Mouse (Mus musculus): ENCODE results near the gene Orm2. TPM values are rescaled to one million over a fixed set of nuclear protein-coding genes. Genes with fewer than 3 reads are reported as not detected.

The Orm2 gene
- total RNA-seq, 2 experiments from 2014 or later: not detected

DNA sequence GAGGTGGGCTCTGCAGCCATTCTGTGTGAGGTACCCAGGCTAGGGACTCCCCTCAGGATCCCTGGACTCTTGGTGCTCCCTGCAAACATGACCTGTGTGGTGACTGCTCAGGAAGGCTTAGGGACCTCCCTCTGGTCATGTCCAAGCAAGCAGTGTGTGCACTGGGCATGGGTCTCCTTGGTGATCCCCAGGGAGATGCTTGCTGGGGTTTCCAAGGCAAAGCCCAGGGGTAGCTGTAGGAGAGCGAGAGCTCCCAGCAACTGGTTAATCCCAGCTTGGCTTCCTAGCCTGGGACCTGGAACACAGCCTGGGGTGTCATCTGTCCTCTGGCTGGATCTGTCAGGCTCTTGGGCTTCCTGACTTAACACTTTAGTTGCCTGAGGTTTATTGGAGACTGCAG is 13.1 kb downstream of the Orm2 start:
- no peak for DNase-seq (ENCODE audit: extremely low spot score in 1 of 2, low spot score in 1 of 2)

DNA sequence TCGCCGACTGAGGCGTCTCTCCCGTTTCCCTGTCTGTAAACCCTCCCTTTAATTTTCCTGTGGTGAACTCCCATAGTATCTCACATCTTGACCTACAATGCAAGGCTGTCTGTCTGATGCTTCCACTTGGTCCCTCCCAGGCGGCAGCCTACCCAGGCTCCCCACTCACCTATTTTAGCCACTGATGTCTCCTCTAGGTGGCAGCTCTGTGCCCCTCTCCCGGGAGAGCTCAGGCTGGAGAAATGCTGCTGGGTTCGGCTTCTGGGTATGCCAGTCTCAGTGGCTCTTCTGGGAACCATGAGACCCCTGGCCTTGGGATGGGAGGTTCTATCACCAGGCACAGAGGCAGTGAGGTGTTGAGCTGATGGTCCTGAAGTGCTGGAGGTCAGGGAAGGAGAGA is 15.2 kb downstream of the Orm2 start:
- no peak for DNase-seq (ENCODE audit: extremely low spot score in 1 of 2, low spot score in 1 of 2)

DNA sequence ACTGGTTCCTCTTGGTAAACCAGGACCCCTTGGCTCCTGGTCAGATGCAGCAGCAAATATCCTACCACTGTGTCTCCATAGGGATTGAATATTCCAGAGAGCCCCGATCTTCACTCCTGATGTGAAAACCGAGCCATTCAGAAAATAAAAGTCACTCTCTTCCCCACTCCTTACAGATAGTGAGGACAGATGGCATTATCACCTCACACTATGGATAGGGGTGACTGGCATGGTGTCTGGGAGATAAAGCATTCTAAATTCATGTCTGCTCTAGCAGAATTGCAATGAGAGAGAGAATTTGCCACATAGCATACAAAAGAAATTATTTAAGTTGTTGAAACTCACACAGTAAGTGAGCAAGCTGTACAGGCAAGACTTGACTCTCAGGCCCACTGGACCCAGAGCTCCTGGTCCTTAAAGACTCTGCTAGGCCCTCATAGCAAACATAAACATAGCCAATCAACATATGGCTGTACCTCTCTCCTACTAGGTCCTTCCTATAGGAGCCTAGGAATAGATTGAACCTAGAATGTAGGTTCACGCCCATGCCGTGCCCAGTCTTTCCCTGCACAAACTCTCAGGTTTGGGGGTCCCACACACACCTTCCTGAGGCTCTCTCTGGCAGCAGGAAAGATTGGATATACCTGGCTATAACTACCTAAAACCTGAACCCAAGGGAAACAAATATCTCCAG is 20.6 kb downstream of the Orm2 start:
- no peak for DNase-seq (ENCODE audit: extremely low spot score in 1 of 2, low spot score in 1 of 2)

DNA sequence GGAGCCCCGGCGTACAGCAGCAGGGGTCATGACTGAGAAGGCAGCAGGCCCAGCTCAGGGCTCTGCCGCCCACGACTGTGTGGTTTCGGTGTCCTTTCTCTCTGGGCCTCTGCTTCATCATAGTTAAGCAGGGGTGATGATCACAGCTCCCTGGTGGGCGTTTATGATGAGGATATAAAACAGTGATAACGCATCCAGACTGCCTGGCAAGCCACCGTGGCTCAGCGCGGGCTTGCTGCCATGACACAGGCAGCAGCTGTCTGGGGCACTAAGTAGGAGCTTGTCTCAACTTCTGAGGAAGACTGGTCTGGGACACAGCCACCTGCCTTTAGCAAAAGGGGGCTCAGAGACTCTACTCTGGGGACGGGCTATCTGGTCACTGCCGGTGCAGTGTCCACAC is 21.2 kb downstream of the Orm2 start:
- no peak for DNase-seq (ENCODE audit: extremely low spot score in 1 of 2, low spot score in 1 of 2)

DNA sequence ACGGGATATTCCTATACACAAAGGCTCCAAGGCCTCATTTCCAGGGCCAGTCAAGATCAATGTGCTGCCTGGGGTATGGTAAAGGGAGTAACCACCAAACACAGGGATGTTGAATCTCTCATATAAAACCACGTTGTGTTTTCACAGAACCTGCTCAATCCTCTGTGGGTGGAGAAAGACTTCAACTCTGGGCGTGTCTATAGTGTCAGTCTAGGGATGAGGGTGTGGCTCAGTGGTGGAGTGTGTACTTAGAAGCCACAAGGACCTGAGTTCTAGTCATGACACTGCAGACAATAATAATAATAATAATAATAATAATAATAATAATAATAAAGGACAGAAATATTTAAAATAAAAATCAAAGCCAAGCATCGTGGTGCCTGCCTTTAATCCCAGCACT is 22.0 kb downstream of the Orm2 start:
- DNase-seq (ENCODE audit: extremely low spot score in 1 of 2, low spot score in 1 of 2): no peak

DNA sequence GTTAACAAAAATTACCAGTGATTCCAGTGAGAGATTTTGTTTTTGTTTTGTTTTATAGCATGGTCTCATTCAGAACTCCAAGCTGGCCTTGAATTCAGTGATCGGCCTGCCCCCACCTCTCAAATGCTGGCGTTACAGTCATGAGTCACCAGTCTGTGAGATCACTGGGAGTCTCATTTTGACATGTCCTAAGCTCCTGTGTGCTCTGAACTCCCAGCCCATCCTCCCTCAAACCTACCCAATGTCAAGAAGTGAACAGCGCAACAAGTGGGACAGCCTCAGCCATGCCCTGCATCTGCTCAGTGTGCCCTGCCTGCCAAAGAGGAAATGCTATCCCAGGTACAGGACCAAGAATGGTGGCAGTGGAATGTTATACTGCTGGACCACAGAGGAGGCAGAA is 23.0 kb downstream of the Orm2 start:
- DNase-seq (ENCODE audit: extremely low spot score in 1 of 2, low spot score in 1 of 2): no peak

DNA sequence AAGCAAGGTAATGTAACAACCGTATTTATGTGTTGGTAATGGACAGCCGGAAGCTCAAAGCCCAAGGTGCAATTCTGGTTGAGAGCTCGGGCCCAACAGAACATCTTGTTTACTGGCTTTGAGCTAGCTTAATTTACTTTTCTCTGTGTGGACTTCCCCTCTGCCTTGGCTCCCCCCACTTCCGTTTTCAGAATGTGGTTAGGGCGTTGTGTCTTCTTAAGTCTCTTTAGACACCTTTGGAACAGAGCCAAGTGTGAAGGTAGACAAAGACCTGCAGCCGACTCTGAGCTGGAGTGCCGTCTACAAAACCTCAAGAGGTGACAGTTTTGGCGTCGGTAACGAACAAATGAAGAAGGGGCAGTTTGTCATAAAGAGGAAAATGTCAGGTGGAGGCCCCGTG is 23.5 kb downstream of the Orm2 start:
- DNase-seq (ENCODE audit: extremely low spot score in 1 of 2, low spot score in 1 of 2): no peak

DNA sequence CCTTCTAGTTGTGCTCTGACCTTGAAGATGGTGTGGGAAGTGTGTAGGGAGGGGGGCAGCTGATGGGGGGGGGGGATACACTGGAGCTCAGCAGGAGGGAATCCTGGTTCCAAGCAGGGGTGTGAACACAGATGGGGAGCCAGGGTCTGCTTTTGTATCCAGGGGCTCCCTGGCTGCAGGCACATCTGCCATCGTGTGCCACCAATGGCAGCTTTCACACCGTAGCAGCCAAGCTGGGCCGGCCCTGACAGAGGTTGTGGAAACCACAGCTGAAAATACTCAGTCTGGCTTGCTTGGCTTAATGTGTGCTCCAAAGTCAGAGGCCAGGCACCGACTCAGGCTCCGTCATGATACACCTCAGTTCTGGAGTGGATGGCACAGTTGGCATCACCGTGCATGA is 25.8 kb downstream of the Orm2 start:
- DNase-seq (ENCODE audit: extremely low spot score in 1 of 2, low spot score in 1 of 2): no peak

DNA sequence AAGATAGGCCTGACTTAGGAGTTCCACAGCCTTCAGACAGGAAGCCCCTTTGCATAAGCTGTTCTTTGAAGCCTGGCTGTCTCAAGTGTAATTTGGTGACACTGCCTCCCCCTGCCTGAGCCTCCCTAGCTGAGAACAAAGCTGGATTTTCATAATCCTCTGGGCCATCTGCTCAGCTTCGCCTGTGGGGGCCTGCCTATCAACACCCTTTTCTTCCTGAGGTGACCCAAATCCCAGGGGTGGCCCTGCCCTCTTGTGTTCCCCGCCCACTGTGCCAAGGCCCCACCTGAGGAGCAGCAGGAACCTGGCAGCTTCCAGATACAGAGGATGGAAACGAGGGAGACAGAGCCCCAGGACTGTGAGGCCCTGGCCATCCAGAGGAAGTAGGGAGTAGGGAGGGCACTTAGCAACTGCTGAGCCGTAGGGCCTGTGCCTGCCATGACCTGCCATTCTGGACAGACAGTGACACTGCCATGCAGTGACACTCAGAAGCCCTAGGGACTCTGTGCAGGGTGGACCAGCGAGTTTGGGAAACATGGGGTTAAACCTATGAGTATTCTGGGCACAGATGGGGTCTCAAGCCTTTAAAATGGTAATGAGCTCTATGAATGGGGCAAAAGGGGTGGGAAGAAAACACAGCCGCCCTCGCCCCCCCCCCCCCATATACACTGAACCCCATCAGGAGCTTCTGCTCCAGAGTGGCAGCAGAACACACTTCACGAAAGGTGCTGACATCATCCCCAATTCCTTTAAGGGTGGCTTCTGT is 27.1 kb downstream of the Orm2 start:
- DNase-seq (ENCODE audit: extremely low spot score in 1 of 2, low spot score in 1 of 2): no peak

DNA sequence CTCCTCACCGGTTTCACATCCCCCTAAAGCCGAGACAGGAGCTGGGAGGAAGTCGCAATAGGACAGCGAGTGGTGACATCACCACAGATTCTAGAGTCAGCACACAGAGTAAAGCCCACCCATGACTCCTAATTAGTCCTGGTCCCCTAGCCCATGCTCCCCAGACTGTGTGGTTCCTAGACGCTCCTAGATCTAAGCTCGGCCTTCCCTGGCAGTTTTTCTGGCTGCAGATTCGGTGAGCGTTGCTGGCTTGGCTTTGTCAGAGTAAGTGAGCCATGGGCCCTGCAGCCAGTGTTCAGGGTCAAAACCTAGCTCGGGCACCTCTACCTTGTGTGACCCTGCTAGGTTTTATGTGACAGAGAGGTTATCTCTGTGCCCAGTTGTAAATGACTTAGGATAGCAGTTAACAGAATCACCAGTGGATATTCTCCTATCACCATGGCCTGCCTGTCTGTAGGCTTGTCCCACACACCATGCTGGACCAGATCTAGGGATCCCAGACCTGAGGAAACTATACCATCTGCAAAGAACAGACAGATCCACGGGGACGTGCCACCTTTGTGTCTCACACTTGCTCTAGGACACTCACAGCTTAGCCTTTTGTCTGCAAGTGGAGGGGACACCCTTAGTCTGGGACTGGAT is 27.8 kb downstream of the Orm2 start:
- DNase-seq (ENCODE audit: extremely low spot score in 1 of 2, low spot score in 1 of 2): no peak

DNA sequence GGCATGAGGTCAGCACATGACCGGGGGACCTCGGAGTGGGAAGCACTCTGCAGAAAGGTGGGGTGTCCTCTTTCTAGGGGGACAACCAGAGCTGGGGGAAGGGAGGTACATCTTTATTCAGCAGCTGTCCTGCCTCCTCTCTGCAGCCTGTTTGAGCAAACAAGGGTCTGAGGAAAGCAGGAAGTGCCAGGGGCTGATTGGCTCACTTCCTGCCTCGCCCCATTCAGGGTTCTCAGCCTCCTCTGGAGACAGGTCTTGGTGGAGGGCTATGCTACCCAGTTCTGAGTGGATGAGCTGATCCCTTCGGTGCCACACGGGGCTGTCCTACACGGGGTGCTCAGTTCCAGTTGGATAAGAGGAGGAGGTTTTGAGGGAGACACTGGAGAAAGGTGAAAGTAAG is 29.1 kb downstream of the Orm2 start:
- no peak for DNase-seq (ENCODE audit: extremely low spot score in 1 of 2, low spot score in 1 of 2)

DNA sequence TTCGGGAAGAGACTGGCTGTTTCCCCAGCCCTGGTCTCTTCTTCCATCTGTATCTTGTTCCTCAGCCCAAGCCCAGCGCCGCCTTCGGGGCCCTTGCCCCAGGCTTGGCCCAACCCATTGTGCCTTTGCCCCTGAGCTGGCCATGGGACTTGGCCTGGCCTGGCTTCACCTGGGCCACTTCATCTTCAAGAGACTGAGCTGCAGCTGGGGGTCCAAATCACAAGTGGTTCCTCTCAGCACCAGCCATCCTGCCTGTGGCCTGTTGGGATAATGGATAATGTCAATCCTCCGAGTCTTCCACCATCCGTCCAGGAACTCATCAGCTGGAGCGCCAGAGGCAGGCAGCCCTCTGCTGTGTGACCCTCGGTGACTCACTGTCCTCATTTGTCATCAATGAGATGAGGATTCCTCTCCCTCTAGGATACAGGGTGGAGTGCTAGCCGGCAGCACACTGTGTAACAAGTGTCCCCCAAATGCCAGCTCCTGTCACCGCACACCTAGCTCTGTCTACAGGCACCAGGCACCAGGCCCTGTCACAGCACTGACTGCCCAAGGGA is 35.8 kb downstream of the Orm2 start:
- DNase-seq (ENCODE audit: extremely low spot score in 1 of 2, low spot score in 1 of 2): no peak

DNA sequence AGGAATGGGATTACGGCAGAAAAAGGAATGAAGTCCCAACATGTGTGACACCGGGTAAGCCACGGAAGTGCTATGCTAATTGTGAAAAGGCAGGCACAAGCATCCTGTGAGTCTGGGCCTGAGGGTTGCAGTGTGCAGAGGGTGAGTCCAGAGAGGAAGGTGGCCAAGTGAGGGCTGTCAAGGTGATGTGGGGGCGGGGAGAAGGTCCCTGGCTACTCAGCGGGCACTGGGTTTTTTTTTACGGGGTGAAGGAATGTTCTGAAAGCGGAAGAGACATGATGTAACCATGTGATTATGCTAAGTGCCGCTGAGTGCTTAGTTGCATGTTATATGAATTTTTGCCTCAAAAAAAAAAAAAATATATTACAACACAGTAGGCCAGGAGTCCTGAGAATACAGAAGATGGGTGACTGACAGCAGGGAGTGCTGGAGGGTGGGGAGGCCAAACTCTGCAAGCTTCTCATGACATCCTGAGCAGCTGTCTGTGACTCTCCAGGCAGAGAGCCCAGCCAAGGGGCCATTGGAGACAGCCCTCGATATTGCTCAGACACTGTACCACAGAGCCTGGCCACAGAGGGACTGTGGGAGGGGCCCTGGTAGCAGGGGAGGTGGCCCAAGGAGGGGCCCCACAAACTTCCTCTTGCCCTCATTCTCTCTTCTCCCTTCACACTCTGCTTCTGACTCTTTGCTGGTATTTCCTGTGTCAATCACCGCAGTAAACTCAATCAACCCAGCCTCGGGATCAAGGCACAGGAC is 36.8 kb downstream of the Orm2 start:
- DNase-seq (ENCODE audit: extremely low spot score in 1 of 2, low spot score in 1 of 2): no peak

DNA sequence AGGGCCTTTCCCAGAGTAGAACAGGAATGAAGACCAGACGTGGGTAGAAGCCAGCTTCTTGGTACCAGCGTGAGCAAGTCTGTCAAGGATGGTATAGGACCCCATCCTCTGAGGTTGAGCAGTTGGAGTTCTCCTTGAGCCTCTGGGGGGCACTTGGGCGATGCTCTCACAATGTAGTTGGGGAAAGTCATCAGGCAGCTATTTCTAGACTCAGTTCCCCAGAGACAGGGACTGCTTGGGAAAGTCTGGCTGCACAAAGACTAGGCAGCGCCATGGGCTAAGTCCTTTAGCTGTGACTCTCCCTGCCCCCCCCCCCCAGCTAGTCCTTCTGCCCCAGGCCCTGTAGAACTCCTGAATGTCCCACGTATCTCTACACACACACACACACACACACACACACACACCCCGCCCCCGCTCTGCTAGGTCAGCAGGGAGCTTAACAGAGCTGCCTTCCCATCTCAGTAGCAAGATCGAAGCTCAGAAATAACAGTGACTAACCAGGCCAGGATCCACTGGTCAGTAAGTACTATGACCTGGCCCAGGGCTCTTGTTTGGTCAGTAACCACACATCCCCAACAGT is 37.5 kb downstream of the Orm2 start:
- no peak for DNase-seq (ENCODE audit: extremely low spot score in 1 of 2, low spot score in 1 of 2)

DNA sequence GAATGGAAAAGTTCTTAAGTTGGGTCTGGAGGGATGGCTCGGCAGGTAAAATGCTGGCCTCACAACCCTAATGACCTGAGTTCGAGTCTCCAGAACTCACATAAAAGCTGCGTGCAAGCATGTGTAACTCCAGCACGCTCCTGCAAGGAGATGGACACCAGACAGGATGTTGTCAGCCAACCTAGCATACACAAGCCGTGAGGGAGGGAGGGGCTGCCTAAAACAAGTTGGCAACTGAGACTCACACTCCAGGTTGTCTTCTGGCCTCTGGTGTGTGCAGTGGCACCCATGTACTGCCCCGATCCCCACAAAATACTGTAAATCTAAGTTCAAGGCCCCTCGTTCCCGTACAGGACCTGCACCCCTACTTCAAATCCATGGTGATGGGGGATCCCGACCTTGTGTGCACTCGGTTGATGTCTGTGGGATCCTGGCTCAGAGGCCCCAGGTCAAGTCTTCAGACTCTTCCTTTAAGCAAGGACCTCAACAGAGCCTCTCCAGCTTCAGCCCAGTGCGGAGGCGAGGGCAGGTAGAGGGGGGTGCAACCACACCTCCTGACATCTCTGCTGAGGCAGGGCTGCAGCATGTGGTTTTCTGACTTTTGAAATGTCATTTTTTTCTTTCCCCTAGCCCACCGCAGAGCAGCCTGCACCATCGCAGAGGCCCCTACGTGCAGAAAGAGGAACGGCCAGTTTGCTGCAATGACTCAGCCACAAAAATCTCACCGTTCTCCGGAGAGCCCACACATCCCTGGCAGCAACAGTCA is 38.5 kb downstream of the Orm2 start:
- no peak for DNase-seq (ENCODE audit: extremely low spot score in 1 of 2, low spot score in 1 of 2)

DNA sequence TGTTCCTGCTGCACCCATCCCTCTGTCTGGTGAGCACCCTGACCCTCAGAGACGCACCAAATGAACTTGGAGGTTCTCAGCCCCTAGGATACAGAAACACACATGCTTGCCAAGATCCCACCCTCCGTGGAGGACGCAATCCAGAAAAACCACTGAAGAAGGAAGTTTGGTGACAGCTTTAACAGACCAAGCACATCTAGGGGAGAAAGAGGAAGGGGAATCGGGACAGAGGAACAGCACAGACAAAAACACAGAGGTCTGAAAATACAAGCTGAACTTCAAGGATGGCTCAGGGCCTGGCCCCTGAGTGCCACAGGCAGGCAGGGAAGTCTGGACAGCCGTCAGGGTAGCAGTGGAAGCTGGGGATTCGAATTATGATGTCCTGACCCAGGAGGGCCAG is 39.4 kb downstream of the Orm2 start:
- no peak for DNase-seq (ENCODE audit: extremely low spot score in 1 of 2, low spot score in 1 of 2)

DNA sequence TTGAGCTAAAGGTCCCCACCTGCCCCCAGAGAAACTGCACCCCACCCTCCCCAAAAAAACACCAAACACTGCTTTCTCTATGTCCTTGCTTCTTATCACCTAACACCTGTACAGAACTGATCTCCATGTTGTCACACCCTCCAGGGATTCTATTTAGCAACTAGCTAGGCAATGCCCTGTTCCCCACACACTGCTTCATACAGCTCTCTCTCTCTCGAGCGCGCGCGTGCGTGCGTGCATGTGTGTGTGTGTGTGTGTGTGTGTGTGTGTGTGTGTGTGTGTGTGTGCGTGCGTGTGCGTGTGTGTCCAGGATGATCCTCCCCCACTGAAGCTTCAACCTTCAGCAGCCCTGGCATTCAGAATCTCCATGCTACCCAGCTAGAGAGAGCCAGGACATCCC is 39.8 kb downstream of the Orm2 start:
- DNase-seq (ENCODE audit: extremely low spot score in 1 of 2, low spot score in 1 of 2): no peak

DNA sequence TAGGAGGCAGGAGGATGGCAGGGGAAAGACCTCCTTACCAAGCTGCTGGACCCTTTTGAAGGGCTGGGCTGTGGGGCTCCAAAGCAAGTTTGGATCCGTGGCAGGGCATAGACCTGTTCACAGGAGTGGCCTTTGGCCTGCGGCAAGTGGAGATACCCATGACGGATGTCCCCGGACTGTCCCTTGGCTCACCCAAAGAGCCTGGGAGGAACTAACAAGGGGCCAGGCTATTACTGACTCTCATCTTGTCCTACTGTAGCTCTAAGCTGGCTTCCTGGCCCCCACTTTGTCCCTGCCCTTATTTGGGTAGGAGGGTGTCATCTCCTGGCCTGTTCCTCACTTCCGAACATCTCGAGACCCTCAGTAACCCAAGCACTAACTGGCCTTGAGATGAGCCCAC is 40.3 kb downstream of the Orm2 start:
- no peak for DNase-seq (ENCODE audit: extremely low spot score in 1 of 2, low spot score in 1 of 2)

DNA sequence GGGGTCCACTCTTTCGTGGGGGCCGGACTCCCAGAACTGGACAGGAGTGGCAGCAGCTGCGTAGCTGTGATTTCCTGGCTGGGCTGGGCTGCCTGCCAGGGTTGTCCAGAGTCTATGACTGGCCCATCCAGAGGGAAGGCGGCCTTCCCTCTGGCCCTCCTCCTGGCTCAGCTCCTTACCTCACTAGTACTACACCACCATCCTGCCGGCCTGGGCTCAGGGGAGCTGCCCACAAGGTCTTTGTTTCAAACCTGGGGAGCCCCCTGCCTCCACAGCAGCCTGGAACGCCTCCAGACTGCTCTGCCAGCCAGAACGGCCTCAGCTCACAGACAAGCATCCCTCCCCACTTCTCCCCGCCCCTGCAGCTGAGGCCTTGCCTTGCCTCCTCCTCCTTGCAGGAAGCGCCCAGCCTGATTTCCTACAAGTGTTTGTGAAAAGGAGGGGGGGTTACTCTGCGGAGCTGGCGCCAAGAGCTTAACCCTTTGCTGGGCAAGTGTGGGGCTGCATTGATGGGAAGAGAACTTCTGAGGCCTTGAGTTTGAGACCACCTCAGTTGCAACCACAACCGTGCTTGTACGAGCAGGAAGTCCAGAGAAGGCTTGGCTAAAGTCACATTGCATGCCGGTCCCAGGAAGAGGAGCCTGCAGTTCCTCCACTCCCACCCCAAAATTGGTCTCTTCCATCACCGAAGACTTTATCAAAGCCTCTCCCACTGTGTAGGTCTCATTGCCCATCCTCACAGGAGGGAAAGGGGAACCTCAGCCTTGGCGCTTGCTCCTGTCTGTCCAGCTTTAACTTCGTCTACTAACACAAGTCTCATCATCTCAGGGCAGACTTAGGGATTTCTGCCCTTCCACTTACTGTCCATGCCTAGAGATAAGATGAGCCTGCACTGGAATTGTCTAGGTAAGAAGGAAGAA is 41.1 kb downstream of the Orm2 start, which contains the start of gene Akna:
Gene Akna (minus strand): TSS at position 315 of the 920 bp plus-strand sequence.
- DNase-seq (ENCODE audit: extremely low spot score in 1 of 2, low spot score in 1 of 2): peak; percentile 49 to 61
